ENCODE assay signal across 8 mouse cellular contexts in genomic region chr8:11003253-11003652, GRCm38 (mm10). TPM values are rescaled to one million over a fixed set of nuclear protein-coding genes. Genes with fewer than 3 reads are reported as not detected.
DNase-seq lines count a peak whose midpoint lies in the region; ATAC-seq lines count a peak whose summit lies in the region.
"Had no signal": no experiment of that assay in that cellular context is flagged by ENCODE, and none has a peak within 500 bp of the region (broad histone marks: within the 10 kb centered on the region; RNA-seq: fewer than 3 reads in every experiment).

No protein-coding gene starts in this region.

- H3K27ac ChIP-seq in heart, embryonic 16.5 days (ENCODE audit: low read length): peak overlapping the region; percentile 56
- H3K27ac ChIP-seq in liver, embryonic 13.5 days: peak overlapping the region; percentile 75

- H3K9me3 ChIP-seq in megakaryocyte, embryonic 14.5 days: no peaks in the 10 kb centered on the region
- no peaks in the 10 kb centered on the region for H3K9me3 ChIP-seq in heart, embryonic 16.5 days (replicated peaks; ENCODE audit: control insufficient read depth, low read length)
- H3K9me3 ChIP-seq in liver, embryonic 13.5 days (replicated peaks): no peaks in the 10 kb centered on the region

- 18% methylated on average over 6 of the region's 6 CpGs for WGBS in heart, embryonic 16.5 days
- 33% methylated on average over 6 of the region's 6 CpGs for WGBS in liver, embryonic 13.5 days (ENCODE audit: insufficient replicate concordance)

- DNase-seq in liver, embryonic 13.5 days: no peak
- DNase-seq in left cerebral cortex, adult 8-10 months (ENCODE audit: low spot score in 2 of 2): no peak
- DNase-seq in left cerebral cortex, adult 9 months (ENCODE audit: low spot score in 2 of 2): no peak
- no peak for DNase-seq in adrenal gland, postnatal 10 days
- DNase-seq: gastrocnemius, postnatal 36 days had no signal

- H3K9ac ChIP-seq in heart, embryonic 16.5 days (ENCODE audit: low read length): peak overlapping the region; percentile 73
- H3K9ac ChIP-seq in liver, embryonic 13.5 days: peak overlapping the region; percentile 97

- peaks cover 96% of the 10 kb centered on the region for H3K36me3 ChIP-seq in megakaryocyte, embryonic 14.5 days (replicated peaks; ENCODE audit: low read length)
- H3K36me3 ChIP-seq in heart, embryonic 16.5 days (ENCODE audit: control insufficient read depth, insufficient read depth): peaks cover 4% of the 10 kb centered on the region
- H3K36me3 ChIP-seq in liver, embryonic 13.5 days: peaks cover 49% of the 10 kb centered on the region

- H3K4me1 ChIP-seq in megakaryocyte, embryonic 14.5 days: peaks cover 67% of the 10 kb centered on the region
- peaks cover 54% of the 10 kb centered on the region for H3K4me1 ChIP-seq in heart, embryonic 16.5 days (ENCODE audit: control insufficient read depth, insufficient read depth, low read length)
- peaks cover 83% of the 10 kb centered on the region for H3K4me1 ChIP-seq in liver, embryonic 13.5 days (replicated peaks)

- H3K4me2 ChIP-seq in heart, embryonic 16.5 days (ENCODE audit: low read depth, low read length): peak overlapping the region; percentile 89
- peak overlapping the region; percentile 97 for H3K4me2 ChIP-seq in liver, embryonic 13.5 days

- no peak for ATAC-seq in megakaryocyte, adult 5-6 weeks (ENCODE audit: poor library complexity, severe bottlenecking)
- ATAC-seq in heart, embryonic 16.5 days (replicated peaks; ENCODE audit: extremely low read depth, insufficient read depth, low FRiP score): no peak
- no peak for ATAC-seq in liver, embryonic 13.5 days (ENCODE audit: low read depth)

- peak overlapping the region; percentile 100 for H3K4me3 ChIP-seq in megakaryocyte, embryonic 14.5 days (replicated peaks)
- H3K4me3 ChIP-seq in heart, embryonic 16.5 days (ENCODE audit: low read length): peak overlapping the region; percentile 80
- H3K4me3 ChIP-seq in liver, embryonic 13.5 days (replicated peaks): peak overlapping the region; percentile 92

- H3K27me3 ChIP-seq in megakaryocyte, embryonic 14.5 days (replicated peaks): no peaks in the 10 kb centered on the region
- H3K27me3 ChIP-seq in heart, embryonic 16.5 days (ENCODE audit: control insufficient read depth, insufficient read depth, low read length): no peaks in the 10 kb centered on the region
- no peaks in the 10 kb centered on the region for H3K27me3 ChIP-seq in liver, embryonic 13.5 days

RNA-seq across cellular contexts. Expression of gene Irs2, which starts 5.0 kb away (rescaled TPM):
- 77.5 and 176 TPM in 2 replicates for polyA plus RNA-seq in megakaryocyte, embryonic 14.5 days (2012; ENCODE audit: insufficient read depth, low replicate concordance)
- total RNA-seq in megakaryocyte, adult 5-6 weeks (2015): 12.3 and 12.5 TPM in 2 replicates
- 7.6 and 10.9 TPM in 2 replicates for total RNA-seq in megakaryocyte, adult 5-6 weeks (2017)
- polyA plus RNA-seq in heart, embryonic 16.5 days (2015; fragmentation: Nextera tagmentation; extraction: Ambion mirVana): 2.3 and 2.9 TPM in 2 replicates
- polyA plus RNA-seq in liver, embryonic 13.5 days (2015; fragmentation: Nextera tagmentation; extraction: Ambion mirVana): 2.9 and 3.4 TPM in 2 replicates
- total RNA-seq in left cerebral cortex, adult 8-10 months (2022): 10 to 100 TPM; 39.4 to 46.7 (median 43.6) TPM
- total RNA-seq in adrenal gland, postnatal 10 days (2021): 10 to 100 TPM; 33.4 to 80.8 TPM
